Mouse (Mus musculus): ENCODE measurements around the gene Il12b. TPM values are rescaled to one million over a fixed set of nuclear protein-coding genes. Genes with fewer than 3 reads are reported as not detected.
"Not testable (repeated sequence)": the region's sequence is repeated elsewhere in the genome, so short reads cannot be mapped to it uniquely, and the experiment has no call there.

Gene Il12b
- total RNA-seq, 2 experiments from 2014 or later, result not detected

DNA sequence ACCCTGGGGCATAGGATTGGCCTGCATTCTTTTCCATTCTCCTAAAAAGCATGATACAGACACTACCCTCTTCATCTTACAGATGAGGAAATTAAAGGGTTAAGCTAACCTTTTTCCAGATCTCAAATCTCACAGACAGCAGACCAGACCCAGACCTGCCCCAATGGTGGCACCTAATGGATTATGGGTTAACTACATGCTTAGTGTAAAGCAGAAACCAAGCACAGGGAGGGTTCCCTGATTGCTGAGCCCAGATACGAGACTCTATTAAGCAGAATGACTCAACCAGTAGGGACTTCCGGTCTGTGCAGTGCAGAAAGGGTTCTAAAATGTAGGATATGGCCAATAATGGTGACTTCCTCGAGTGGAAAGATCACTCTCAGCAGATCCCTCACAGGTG lies 10.6 kb downstream of the Il12b start:
- no peak for DNase-seq (ENCODE audit: low spot score in 2 of 2)

DNA sequence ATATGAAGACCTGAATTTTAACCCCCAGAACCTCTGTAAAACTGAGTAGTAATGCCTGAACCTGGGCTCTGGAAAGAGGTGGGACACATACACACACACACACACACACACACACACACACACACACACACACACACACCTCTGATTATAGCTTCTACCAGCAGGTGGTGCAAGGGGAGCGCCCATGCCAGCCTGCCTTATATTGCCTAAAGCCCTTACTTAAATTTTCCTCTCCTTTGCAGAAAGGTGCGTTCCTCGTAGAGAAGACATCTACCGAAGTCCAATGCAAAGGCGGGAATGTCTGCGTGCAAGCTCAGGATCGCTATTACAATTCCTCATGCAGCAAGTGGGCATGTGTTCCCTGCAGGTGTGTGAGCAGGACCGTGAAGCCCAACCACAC lies 12.4 kb downstream of the Il12b start:
- no peak for DNase-seq (ENCODE audit: low spot score in 2 of 2)

DNA sequence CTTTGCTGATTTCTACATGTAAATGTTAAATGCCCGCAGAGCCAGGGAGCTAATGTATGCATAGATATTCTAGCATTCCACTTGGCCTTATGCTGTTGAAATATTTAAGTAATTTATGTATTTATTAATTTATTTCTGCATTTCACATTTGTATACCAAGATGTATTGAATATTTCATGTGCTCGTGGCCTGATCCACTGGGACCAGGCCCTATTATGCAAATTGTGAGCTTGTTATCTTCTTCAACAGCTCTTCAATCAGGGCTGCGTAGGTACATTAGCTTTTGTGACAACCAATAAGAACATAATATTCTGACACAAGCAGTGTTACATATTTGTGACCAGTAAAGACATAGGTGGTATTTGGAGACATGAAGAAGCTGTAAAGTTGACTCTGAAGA lies 13.5 kb downstream of the Il12b start:
- no peak for DNase-seq (ENCODE audit: low spot score in 2 of 2)

DNA sequence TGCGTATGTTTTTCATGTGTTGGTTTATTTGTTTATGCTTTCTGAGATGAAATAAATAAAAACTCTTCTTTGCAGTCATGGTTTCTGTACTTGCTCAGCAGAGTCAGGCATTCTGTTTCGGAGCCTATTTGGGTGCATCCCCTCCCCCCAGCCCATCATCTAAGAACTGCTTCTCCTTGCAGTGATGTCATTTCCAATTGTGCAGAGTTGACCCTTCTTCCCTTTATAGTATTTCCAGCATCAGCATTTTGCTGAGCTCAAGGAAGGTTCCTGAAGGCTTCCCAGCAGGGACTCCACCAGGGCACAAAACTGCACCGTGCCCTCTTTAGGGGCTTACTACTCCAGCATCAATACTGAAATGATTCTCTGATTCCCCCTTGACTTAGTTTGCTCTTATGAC lies 14.7 kb downstream of the Il12b start:
- no peak for DNase-seq (ENCODE audit: low spot score in 2 of 2)

DNA sequence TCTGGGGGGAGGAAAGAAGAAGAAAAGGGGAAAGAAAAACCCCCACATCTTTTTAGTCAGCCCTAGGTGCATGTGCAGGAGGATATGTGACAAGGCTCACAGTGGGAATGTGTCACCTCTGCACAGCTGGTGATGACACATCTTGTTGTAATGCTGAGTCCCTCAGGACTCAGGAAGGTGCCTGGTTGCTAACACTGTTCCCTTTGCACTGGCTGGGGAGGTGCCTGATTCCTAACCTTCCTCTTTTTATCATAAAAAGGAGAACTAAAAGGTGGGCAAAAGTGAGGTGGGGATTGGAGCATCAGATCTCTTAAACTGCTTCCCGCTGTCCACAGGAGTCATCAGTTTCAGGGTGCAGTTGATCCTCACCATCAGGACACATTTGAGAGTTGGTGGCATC lies 17.5 kb downstream of the Il12b start:
- no peak for DNase-seq (ENCODE audit: low spot score in 2 of 2)

DNA sequence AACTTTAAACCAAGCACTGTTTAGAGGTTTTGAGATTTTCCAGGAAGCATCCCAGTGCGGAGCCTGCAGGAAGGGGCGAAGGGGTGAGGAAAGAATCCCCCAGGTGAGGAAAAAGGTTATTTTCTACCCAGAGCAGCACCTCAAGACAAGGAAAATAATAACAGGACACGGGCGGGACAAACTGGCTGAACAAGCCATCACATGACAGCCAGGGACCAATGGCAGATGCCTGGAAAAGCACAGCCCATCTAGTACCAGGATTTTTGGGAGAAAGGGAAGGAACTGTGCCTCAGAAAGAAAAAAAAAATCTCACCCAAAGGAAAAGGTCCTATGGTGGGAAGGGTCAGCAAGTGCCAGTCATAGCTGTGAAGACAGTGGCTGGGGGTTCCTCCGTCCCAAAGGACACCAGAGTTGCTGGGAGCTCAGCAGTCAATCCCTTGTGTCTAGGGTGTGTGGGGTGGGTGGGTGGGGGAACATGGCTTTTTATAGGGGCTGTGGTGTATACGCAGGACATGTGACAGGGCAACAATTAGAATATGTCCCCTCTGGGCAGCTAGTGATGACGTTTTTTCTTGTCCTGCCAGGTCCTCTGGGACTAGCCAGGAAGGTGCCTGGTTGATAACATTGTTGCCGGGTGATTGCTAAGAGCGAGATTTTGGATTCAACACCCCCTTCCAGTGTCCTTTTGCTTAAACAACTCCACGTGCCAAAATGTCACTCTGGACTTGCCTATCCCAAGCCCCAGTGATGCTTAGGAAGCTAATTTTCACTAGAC lies 22.7 kb downstream of the Il12b start:
- DNase-seq (ENCODE audit: low spot score in 2 of 2), result no peak

DNA sequence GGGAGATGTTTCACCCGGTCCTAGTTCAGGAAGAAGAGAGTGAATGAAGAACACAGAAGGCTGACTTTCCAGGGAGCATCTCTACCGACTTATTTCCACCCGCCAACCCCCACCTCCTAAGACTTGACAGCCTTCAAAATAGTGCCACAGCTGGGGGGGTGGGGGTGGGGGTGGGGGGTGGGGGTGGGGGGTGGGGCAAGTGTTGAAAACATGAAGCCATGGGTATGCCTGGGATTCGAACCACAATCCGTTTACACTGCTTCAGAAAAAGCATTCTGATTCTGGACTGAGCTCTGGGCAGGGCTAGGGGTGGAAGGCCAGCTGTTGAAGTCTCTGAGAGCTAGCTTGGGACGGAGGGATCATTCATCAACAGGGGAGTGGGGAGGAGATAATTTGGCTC lies 23.4 kb downstream of the Il12b start:
- no peak for DNase-seq (ENCODE audit: low spot score in 2 of 2)

DNA sequence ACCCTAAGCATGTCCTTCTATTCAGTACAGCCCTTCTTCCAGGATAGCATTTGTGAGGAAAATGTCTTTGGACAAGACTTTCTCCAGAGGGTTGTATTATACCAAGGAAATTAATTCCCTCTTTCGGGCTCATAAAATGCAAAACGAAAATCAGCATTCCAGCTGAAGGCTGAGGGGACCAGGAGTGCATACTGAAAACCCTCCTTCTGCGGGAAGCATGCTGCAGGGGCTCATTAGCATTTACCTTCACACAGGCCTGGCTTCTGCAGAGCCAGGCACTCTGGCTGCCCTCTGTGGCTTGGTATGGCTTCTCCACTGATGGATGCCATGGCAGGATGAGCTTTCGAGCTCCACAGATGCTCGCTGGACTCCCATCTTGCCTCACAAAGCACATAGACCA lies 24.1 kb downstream of the Il12b start:
- no peak for DNase-seq (ENCODE audit: low spot score in 2 of 2)

DNA sequence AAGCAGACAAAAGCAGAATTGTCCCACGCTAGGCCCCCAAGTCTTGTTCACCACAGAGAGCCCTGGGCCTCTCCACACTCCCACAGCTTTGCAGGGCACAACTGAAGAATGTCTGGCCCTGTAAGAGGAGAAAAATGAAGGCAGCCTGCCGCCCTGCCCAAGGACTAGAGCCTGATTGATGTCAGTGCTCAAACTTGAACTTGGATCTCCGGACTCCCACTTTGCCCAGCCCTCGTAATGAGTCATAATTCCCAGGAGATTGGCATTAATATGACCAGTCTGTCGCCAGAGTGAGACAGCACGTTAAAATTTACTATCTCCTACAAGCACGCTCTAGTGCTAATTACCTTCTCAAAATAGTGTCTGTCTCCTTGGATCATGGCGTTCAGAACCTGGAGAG lies 25.1 kb downstream of the Il12b start:
- DNase-seq (ENCODE audit: low spot score in 2 of 2), result no peak

DNA sequence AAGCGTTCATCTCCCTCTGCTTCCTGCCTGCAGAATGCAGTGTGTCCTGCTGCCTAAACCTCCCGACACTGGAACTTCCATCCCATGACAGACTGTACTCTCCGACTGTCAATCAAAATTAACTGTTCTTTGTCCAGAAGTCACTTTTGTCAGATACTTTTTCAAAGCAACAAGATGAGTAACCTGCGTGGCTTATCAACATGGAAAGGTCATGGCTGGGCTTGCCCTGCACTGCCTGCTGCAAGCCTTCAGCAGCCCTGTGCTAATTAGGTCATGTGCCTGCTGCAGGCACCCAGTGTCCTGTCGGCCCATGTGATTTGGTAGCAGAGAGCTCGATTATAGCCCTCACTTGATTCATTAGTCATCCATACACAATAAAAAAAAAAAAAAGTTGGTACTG lies 25.8 kb downstream of the Il12b start:
- no peak for DNase-seq (ENCODE audit: low spot score in 2 of 2)

DNA sequence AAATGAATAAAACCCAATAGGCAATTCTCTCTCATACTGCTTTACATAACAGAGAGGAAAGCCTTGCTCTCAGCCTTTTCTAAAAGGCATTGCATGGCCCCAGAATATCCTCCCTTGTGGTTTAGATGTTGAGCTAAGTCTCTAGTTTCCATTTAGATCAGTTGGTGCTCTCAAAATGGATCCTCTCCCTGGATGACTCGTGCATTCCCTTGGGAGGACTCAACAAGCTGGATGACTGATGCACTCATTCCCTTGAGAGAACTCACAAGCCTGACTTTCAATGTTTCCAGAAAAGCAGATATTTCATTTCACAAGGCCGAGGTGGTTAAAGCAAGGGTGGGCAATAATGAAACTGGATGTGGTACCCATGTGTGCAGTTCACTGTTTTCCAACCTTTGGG lies 28.1 kb downstream of the Il12b start:
- DNase-seq (ENCODE audit: low spot score in 2 of 2), result no peak

DNA sequence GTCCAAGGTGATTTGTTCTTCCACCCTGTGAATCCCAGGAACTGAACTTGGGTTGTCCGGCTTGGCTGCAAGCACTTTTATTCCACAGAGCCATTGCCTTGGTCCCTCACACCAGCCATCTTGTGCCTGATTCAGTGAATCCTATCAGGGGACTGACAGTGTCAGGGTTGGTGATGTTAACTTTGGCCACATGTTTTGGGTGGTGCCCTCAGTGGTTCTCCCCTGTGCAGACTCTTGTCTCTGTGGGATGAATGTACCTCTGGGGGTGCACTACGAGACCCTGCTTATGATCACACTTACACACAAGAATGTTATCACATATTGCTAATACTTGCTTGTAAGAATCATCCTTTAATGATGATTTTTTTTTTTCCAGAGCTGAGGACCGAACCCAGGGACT lies 30.2 kb downstream of the Il12b start:
- no peak for DNase-seq (ENCODE audit: low spot score in 2 of 2)

DNA sequence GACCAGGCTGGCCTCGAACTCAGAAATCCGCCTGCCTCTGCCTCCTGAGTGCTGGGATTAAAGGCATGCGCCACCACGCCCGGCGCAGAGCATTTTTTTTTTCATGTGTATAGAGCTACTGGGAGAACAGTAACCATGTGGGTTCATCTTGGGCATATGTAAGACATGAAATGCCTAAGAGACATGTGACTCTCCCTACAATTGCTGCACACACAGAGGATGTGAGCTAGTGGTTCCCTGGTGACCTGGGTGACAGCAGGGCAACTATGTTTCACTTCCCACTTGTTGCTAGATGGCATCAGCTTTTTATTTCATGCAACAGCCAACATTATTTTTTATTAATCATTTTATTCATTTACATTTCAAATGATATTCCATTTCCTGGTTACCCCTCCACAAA lies 37.9 kb downstream of the Il12b start:
- DNase-seq (ENCODE audit: low spot score in 2 of 2), result no peak

DNA sequence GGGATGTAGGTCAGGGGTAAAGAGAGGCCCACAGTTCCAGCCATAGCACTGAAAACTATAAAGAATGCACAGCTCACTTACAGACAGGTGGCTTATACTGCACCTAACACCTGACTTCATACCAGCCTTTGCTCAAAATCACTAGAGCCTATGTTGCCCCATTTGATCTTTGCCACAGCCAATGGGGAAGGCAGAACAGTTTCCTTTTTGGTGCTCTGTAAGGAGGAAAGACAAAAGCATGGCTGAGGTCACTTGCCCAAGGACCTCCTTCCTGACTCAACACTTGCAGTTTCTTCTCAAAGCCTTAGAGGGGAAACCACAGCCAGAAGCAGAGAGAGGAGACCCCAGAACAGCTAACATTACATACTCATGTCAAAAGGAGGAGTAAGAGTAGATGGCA lies 51.2 kb downstream of the Il12b start:
- DNase-seq (ENCODE audit: low spot score in 2 of 2), result no peak

DNA sequence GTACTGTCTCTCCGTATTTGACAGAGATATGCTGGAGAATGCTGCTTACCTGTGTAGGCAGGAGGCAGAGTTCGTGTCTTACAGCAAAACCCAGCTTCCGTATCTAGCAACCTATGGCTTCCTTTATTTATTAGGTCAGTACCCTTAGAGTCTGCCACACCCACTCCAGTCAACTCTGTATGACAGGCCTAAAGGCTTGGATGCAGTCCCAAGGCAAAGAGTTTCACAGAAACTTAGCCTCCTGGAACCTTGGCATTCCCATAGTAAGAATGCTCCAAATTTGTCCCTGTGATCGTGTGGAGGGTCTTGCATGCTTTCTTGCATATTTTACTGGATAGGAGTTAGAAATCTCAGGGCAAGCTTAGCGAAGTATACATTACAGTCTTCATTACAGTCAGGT lies 52.2 kb downstream of the Il12b start:
- DNase-seq (ENCODE audit: low spot score in 2 of 2), result not testable (repeated sequence)

DNA sequence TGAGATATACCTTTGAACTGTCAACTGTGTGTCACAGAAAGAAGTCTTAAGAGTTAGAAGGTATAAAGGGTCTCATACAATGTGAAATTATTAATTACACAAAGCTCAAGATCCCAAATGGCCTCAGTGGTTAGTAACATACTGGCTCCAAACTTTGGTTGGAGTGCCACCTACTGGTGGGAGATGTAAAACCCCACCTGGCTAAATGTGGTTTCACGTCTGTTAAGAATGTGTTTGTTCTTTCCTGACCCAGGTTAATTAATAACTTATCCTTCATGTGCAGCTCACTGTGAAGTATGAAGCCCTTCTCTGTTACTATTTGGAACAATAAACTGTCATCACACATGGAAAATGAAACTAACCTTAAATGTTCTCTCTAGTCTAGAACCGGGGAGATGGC lies 53.6 kb downstream of the Il12b start:
- peak; percentile 20 to 66 for DNase-seq (ENCODE audit: low spot score in 2 of 2)

DNA sequence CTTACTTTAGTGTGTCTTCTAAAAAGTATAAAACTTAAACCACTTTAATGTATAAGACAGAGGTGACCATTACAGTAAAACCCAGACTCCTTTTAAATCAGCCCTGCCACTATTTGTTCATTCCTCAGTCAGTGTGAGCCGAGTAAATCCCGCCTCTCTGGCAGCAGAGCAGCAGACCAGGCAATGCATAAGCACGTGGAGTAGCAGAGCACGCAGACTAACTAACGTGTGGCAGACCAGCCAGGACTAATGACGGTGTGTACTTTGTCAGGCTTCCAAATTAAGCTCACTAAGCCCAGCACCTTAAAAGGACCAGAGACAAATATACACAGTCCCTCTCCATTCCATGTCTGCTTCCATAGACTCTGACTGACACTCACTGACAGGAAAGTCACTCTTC lies 61.6 kb downstream of the Il12b start:
- no peak for DNase-seq (ENCODE audit: low spot score in 2 of 2)

Other genes starting within 250 kb of the Il12b start
- 10 to 100 TPM; 46.7 to 49.2 TPM for gene Ublcp1, start 70.4 kb downstream of the Il12b start, total RNA-seq (2021)
- gene Rnf145, start 118.9 kb downstream of the Il12b start, total RNA-seq (2021), result 100 to 1,000 TPM in 1 of 2 experiments, 10 to 100 TPM in 1; 87.0 to 107 TPM
- 1 to 10 TPM; 2.7 TPM for gene Ebf1, start 217.3 kb downstream of the Il12b start, total RNA-seq (2021)